In the genomic region with DNA sequence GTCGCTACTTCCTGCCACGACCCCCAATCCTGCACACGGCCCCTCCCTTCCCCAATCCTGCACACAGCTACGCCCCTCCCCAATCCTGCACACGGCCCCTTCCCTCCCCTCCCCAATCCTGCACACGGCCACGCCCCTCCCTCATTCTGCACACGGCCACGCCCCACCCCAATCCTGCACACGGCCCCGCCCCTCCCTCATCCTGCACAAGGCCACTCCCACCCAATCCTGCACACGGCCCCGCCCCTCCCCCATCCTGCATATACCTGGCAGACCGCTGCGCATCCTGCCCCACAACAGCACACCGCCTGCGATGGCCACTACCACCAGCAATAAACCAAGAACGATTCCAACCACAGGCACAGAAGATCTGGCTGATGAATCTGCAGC, we compare ENCODE assay signal across 9 mouse cellular contexts. TPM values are rescaled to one million over a fixed set of nuclear protein-coding genes. Genes with fewer than 3 reads are reported as not detected.
DNase-seq lines count a peak whose midpoint lies in the region; ATAC-seq and TF ChIP-seq lines count a peak whose summit lies in the region.
"Had no signal": no experiment of that assay in that cellular context is flagged by ENCODE, and none has a peak within 500 bp of the region (broad histone marks: within the 10 kb centered on the region; RNA-seq: fewer than 3 reads in every experiment).

No protein-coding gene starts in this region.

- no peak overlapping the region for H3K9ac ChIP-seq in hindbrain, embryonic 12.5 days
- no peak overlapping the region for H3K9ac ChIP-seq in hindbrain, embryonic 16.5 days (ENCODE audit: low read depth, low read length)
- H3K9ac ChIP-seq in CH12.LX (ENCODE audit: insufficient read depth, low read depth), result no peak overlapping the region
- H3K9ac ChIP-seq in limb, embryonic 13.5 days, result no peak overlapping the region

- no peak overlapping the region for H3K4me3 ChIP-seq in hindbrain, embryonic 12.5 days
- no peak overlapping the region for H3K4me3 ChIP-seq in hindbrain, embryonic 16.5 days (ENCODE audit: low read length)
- H3K4me3 ChIP-seq in CH12.LX (replicated peaks in 1 of 3; ENCODE audit: low read depth in 2 of 3, low read length in 2 of 3, poor library complexity in 1 of 3), result no peak overlapping the region
- no peak overlapping the region for H3K4me3 ChIP-seq in limb, embryonic 13.5 days

- intact Hi-C loops in left cerebral cortex, postnatal 14 days (cut with DNase I), result no loop called here

- H3K27me3 ChIP-seq in hindbrain, embryonic 12.5 days, result peaks cover 3% of the 10 kb centered on the region; the same call in 1 of the 2 replicates
- no peaks in the 10 kb centered on the region for H3K27me3 ChIP-seq in hindbrain, embryonic 16.5 days (replicated peaks; ENCODE audit: control insufficient read depth, insufficient read depth, low read length)
- H3K27me3 ChIP-seq in CH12.LX (replicated peaks), result no peaks in the 10 kb centered on the region
- H3K27me3 ChIP-seq in limb, embryonic 13.5 days, result no peaks in the 10 kb centered on the region

- no peak for TF ChIP-seq POLR2A in CH12.LX (IDR thresholded peaks at IDR 0.05; ENCODE audit: low read depth, low read length)

- TF ChIP-seq CTCF in CH12.LX (conservative IDR thresholded peaks at IDR 0.05 in 1 of 2, IDR thresholded peaks at IDR 0.05 in 1 of 2; ENCODE audit: low read depth in 2 of 2, low read length in 2 of 2), result no peak

- 28% methylated on average over 17 of the region's 18 CpGs for WGBS in hindbrain, embryonic 12.5 days
- 37% methylated on average over 18 of the region's 18 CpGs for WGBS in hindbrain, embryonic 16.5 days
- 25% methylated on average over 18 of the region's 18 CpGs for WGBS in limb, embryonic 13.5 days

- H3K36me3 ChIP-seq in hindbrain, embryonic 12.5 days, result peaks cover under 1% of the 10 kb centered on the region; the same call in 1 of the 2 replicates
- H3K36me3 ChIP-seq in hindbrain, embryonic 16.5 days (ENCODE audit: control insufficient read depth, insufficient read depth, low read length), result no peaks in the 10 kb centered on the region
- no peaks in the 10 kb centered on the region for H3K36me3 ChIP-seq in CH12.LX (replicated peaks in 1 of 2; ENCODE audit: control insufficient read depth in 1 of 2, insufficient read depth in 1 of 2, low read length in 1 of 2)
- H3K36me3 ChIP-seq in limb, embryonic 13.5 days, result peaks cover 27% of the 10 kb centered on the region

- H3K4me2 ChIP-seq in hindbrain, embryonic 12.5 days (replicated peaks), result no peak overlapping the region; the same call in 1 of the 2 replicates
- H3K4me2 ChIP-seq in hindbrain, embryonic 16.5 days (ENCODE audit: low read length), result no peak overlapping the region
- H3K4me2 ChIP-seq in CH12.LX (ENCODE audit: insufficient read depth, low read depth, poor library complexity, severe bottlenecking), result no peak overlapping the region
- peak overlapping the region; percentile 74 for H3K4me2 ChIP-seq in limb, embryonic 13.5 days (replicated peaks)

- peaks cover 19% of the 10 kb centered on the region for H3K4me1 ChIP-seq in hindbrain, embryonic 12.5 days
- H3K4me1 ChIP-seq in hindbrain, embryonic 16.5 days (ENCODE audit: control insufficient read depth, insufficient read depth, low read depth, low read length), result peaks cover 5% of the 10 kb centered on the region
- peaks cover 3 to 24% of the 10 kb centered on the region in 2 experiments for H3K4me1 ChIP-seq in CH12.LX (ENCODE audit: control insufficient read depth in 1 of 2, insufficient read depth in 2 of 2)
- H3K4me1 ChIP-seq in limb, embryonic 13.5 days, result peaks cover 40% of the 10 kb centered on the region

- dilution Hi-C loops in CH12.LX (cut with MboI; ENCODE audit: extremely low pct_ligation_motif_present, extremely low pct_unique_long_range_greater_than_20kb, low sequenced_read_pairs), result no loop called here

- no peaks in the 10 kb centered on the region for H3K79me2 ChIP-seq in CH12.LX (replicated peaks; ENCODE audit: control insufficient read depth, extremely low read depth, insufficient read depth, poor library complexity, severe bottlenecking)

- peak overlapping the region; percentile 40; the same call in 1 of the 2 replicates for H3K27ac ChIP-seq in hindbrain, embryonic 12.5 days
- no peak overlapping the region for H3K27ac ChIP-seq in hindbrain, embryonic 16.5 days (ENCODE audit: low read depth, low read length)
- no peak overlapping the region for H3K27ac ChIP-seq in CH12.LX (ENCODE audit: insufficient read depth, low read depth)
- peak overlapping the region; percentile 96 for H3K27ac ChIP-seq in limb, embryonic 13.5 days

- in situ Hi-C loops in CH12.LX (cut with MboI; ENCODE audit: low pct_ligation_motif_present, low pct_unique_long_range_greater_than_20kb, low sequenced_read_pairs), result no loop called here

- peak; percentile 31 for DNase-seq in CH12.LX (ENCODE audit: extremely low read depth)
- DNase-seq in ZHBTc4 (ENCODE audit: low read depth, low spot score), result peak; percentile 85
- DNase-seq in left cerebral cortex, postnatal 14 days (ENCODE audit: low spot score in 2 of 2), result no peak
- DNase-seq in layer of hippocampus, postnatal 25 days (ENCODE audit: extremely low spot score in 1 of 2, low spot score in 1 of 2), result no peak
- no peak for DNase-seq in urinary bladder, adult 18-20 months (ENCODE audit: low spot score in 2 of 2)
- DNase-seq: cerebellum, adult 11 months had no signal

- no peak for TF ChIP-seq EP300 in CH12.LX (IDR thresholded peaks at IDR 0.05; ENCODE audit: low read length)

- no peaks in the 10 kb centered on the region for H3K9me3 ChIP-seq in hindbrain, embryonic 12.5 days (replicated peaks)
- no peaks in the 10 kb centered on the region for H3K9me3 ChIP-seq in hindbrain, embryonic 16.5 days (ENCODE audit: control insufficient read depth, low read length)
- H3K9me3 ChIP-seq in CH12.LX (replicated peaks; ENCODE audit: low read length), result no peaks in the 10 kb centered on the region
- no peaks in the 10 kb centered on the region for H3K9me3 ChIP-seq in limb, embryonic 13.5 days

- no peak for TF ChIP-seq RAD21 in CH12.LX (IDR thresholded peaks at IDR 0.05; ENCODE audit: low read depth, low read length)

- ATAC-seq in hindbrain, embryonic 12.5 days (ENCODE audit: low FRiP score), result no peak
- no peak for ATAC-seq in hindbrain, embryonic 16.5 days
- no peak for ATAC-seq in limb, embryonic 13.5 days (ENCODE audit: low FRiP score, low read depth)

TF ChIP-seq in CH12.LX, 34 proteins besides CTCF, POLR2A, EP300 and RAD21 (continues in another document):
- TF ChIP-seq ZKSCAN1 (IDR thresholded peaks at IDR 0.05; ENCODE audit: borderline replicate concordance, low read depth, low read length) (no peak), ZMIZ1 (IDR thresholded peaks at IDR 0.05; ENCODE audit: low read depth, low read length) (no peak), ETS1 (conservative IDR thresholded peaks at IDR 0.05; ENCODE audit: low read depth, low read length) (no peak), MAZ (IDR thresholded peaks at IDR 0.05; ENCODE audit: low read depth, low read length) (no peak)

RNA-seq across cellular contexts. Expression of gene Rcn3, which starts 1.5 kb away (rescaled TPM):
- 177 and 180 TPM in 2 replicates for polyA plus RNA-seq in hindbrain, embryonic 12.5 days (2016; fragmentation: Nextera tagmentation; extraction: Ambion mirVana)
- 63.3 and 77.3 TPM in 2 replicates for polyA plus RNA-seq in hindbrain, embryonic 16.5 days (2015; fragmentation: Nextera tagmentation; extraction: Ambion mirVana)
- 0.38 and 0.42 TPM in 2 replicates for total RNA-seq in CH12.LX (2012; rRNA removed)
- not detected in 2 replicates for total RNA-seq in CH12.LX (2014; rRNA removed)
- polyA plus RNA-seq in CH12.LX (2012; ENCODE audit: insufficient read length, low read depth), result not detected in 2 replicates
- polyA plus RNA-seq in limb, embryonic 13.5 days (2015; fragmentation: Nextera tagmentation; extraction: Ambion mirVana), result 462 and 483 TPM in 2 replicates
- 1 to 10 TPM; 7.5 to 7.8 TPM for total RNA-seq in left cerebral cortex, postnatal 14 days (2021)
- 1 to 10 TPM; 9.6 to 9.7 TPM for total RNA-seq in layer of hippocampus, postnatal 25 days (2021)

RNA-seq across cellular contexts. Expression of gene Fcgrt, which starts 10.1 kb away (rescaled TPM):
- polyA plus RNA-seq in hindbrain, embryonic 12.5 days (2016; fragmentation: Nextera tagmentation; extraction: Ambion mirVana), result 20.2 and 21.0 TPM in 2 replicates
- 34.1 and 40.2 TPM in 2 replicates for polyA plus RNA-seq in hindbrain, embryonic 16.5 days (2015; fragmentation: Nextera tagmentation; extraction: Ambion mirVana)
- total RNA-seq in CH12.LX (2012; rRNA removed) (0.13 and 0.17 TPM in 2 replicates), CH12.LX (2014; rRNA removed) (not detected in 2 replicates)
- 0.15 and 0.16 TPM in 2 replicates for polyA plus RNA-seq in CH12.LX (2012; ENCODE audit: insufficient read length, low read depth)
- 44.0 and 45.4 TPM in 2 replicates for polyA plus RNA-seq in limb, embryonic 13.5 days (2015; fragmentation: Nextera tagmentation; extraction: Ambion mirVana)
- total RNA-seq in left cerebral cortex, postnatal 14 days (2021), result 10 to 100 TPM; 21.0 to 22.8 TPM
- 10 to 100 TPM; 18.1 to 21.0 TPM for total RNA-seq in layer of hippocampus, postnatal 25 days (2021)

RNA-seq across cellular contexts. Expression of gene Rps11, which starts 30.7 kb away (rescaled TPM):
- polyA plus RNA-seq in hindbrain, embryonic 12.5 days (2016; fragmentation: Nextera tagmentation; extraction: Ambion mirVana), result 982 and 1,135 TPM in 2 replicates
- 698 and 709 TPM in 2 replicates for polyA plus RNA-seq in hindbrain, embryonic 16.5 days (2015; fragmentation: Nextera tagmentation; extraction: Ambion mirVana)
- 1,839 and 2,104 TPM in 2 replicates for total RNA-seq in CH12.LX (2012; rRNA removed)
- 898 and 923 TPM in 2 replicates for total RNA-seq in CH12.LX (2014; rRNA removed)
- 1,465 and 1,699 TPM in 2 replicates for polyA plus RNA-seq in CH12.LX (2012; ENCODE audit: insufficient read length, low read depth)
- polyA plus RNA-seq in limb, embryonic 13.5 days (2015; fragmentation: Nextera tagmentation; extraction: Ambion mirVana), result 1,512 and 1,535 TPM in 2 replicates
- total RNA-seq in left cerebral cortex, postnatal 14 days (2021), result 100 to 1,000 TPM; 402 to 406 TPM
- total RNA-seq in layer of hippocampus, postnatal 25 days (2021), result 100 to 1,000 TPM; 418 to 465 TPM

RNA-seq across cellular contexts. Expression of gene Prrg2, which starts 31.0 kb away (rescaled TPM):
- polyA plus RNA-seq in hindbrain, embryonic 12.5 days (2016; fragmentation: Nextera tagmentation; extraction: Ambion mirVana), result 17.8 and 18.0 TPM in 2 replicates
- 15.7 and 16.7 TPM in 2 replicates for polyA plus RNA-seq in hindbrain, embryonic 16.5 days (2015; fragmentation: Nextera tagmentation; extraction: Ambion mirVana)
- total RNA-seq in CH12.LX (2012; rRNA removed) (7.1 and 7.6 TPM in 2 replicates), CH12.LX (2014; rRNA removed) (6.1 and 6.7 TPM in 2 replicates)
- polyA plus RNA-seq in CH12.LX (2012; ENCODE audit: insufficient read length, low read depth), result 7.2 and 7.7 TPM in 2 replicates
- polyA plus RNA-seq in limb, embryonic 13.5 days (2015; fragmentation: Nextera tagmentation; extraction: Ambion mirVana), result 22.3 and 24.5 TPM in 2 replicates
- total RNA-seq in left cerebral cortex, postnatal 14 days (2021), result 1 to 10 TPM; 6.6 to 7.1 TPM
- total RNA-seq in layer of hippocampus, postnatal 25 days (2021), result 1 to 10 TPM; 5.6 to 6.6 TPM

RNA-seq across cellular contexts. Expression of gene Nosip, which starts 31.3 kb away (rescaled TPM):
- polyA plus RNA-seq in hindbrain, embryonic 12.5 days (2016; fragmentation: Nextera tagmentation; extraction: Ambion mirVana), result 55.9 and 60.0 TPM in 2 replicates
- polyA plus RNA-seq in hindbrain, embryonic 16.5 days (2015; fragmentation: Nextera tagmentation; extraction: Ambion mirVana), result 68.8 and 69.0 TPM in 2 replicates
- total RNA-seq in CH12.LX (2012; rRNA removed) (73.2 and 86.8 TPM in 2 replicates), CH12.LX (2014; rRNA removed) (79.3 and 81.4 TPM in 2 replicates)
- polyA plus RNA-seq in CH12.LX (2012; ENCODE audit: insufficient read length, low read depth), result 72.4 and 83.9 TPM in 2 replicates
- polyA plus RNA-seq in limb, embryonic 13.5 days (2015; fragmentation: Nextera tagmentation; extraction: Ambion mirVana), result 71.2 and 71.4 TPM in 2 replicates
- total RNA-seq in left cerebral cortex, postnatal 14 days (2021), result 10 to 100 TPM; 52.4 to 54.1 TPM
- 10 to 100 TPM; 49.8 to 59.4 TPM for total RNA-seq in layer of hippocampus, postnatal 25 days (2021)

Comparison
In these comparisons a context has a peak if more than half of its experiments do, and no peak if none do; other contexts are left out.
1. H3K27ac ChIP-seq: peak in hindbrain, embryonic 12.5 days (single experiment) and limb, embryonic 13.5 days (single experiment); none in hindbrain, embryonic 16.5 days (single experiment) and CH12.LX (single experiment).
2. DNase-seq: peak in CH12.LX (single experiment) and ZHBTc4 (single experiment); none in left cerebral cortex, postnatal 14 days (0 of 2), layer of hippocampus, postnatal 25 days (0 of 2) and urinary bladder, adult 18-20 months (0 of 2).
3. RNA of gene Rcn3, which starts 1.5 kb away (polyA plus RNA-seq): 462 to 483 TPM in limb, embryonic 13.5 days, 177 to 180 TPM in hindbrain, embryonic 12.5 days and 63.3 to 77.3 TPM in hindbrain, embryonic 16.5 days; not detected in CH12.LX; every median in the first group is over 10 times any median in the second.
4. RNA of gene Fcgrt, which starts 10.1 kb away (polyA plus RNA-seq): 44.0 to 45.4 TPM in limb, embryonic 13.5 days, 34.1 to 40.2 TPM in hindbrain, embryonic 16.5 days and 20.2 to 21.0 TPM in hindbrain, embryonic 12.5 days; 0.15 to 0.16 TPM in CH12.LX; every median in the first group is over 10 times any median in the second.